Mouse (Mus musculus): ENCODE results near the gene Smndc1. TPM values are rescaled to one million over a fixed set of nuclear protein-coding genes. Genes with fewer than 3 reads are reported as not detected.

The Smndc1 gene
- total RNA-seq, 2 experiments from 2014 or later = 43.2 to 48.2 TPM

GRCm38 (mm10) chr19:53335241-53335640, 55.1 kb downstream of the Smndc1 start:
- DNase-seq = no peak

GRCm38 (mm10) chr19:53333730-53334129, 56.6 kb downstream of the Smndc1 start:
- no peak for DNase-seq

DNA sequence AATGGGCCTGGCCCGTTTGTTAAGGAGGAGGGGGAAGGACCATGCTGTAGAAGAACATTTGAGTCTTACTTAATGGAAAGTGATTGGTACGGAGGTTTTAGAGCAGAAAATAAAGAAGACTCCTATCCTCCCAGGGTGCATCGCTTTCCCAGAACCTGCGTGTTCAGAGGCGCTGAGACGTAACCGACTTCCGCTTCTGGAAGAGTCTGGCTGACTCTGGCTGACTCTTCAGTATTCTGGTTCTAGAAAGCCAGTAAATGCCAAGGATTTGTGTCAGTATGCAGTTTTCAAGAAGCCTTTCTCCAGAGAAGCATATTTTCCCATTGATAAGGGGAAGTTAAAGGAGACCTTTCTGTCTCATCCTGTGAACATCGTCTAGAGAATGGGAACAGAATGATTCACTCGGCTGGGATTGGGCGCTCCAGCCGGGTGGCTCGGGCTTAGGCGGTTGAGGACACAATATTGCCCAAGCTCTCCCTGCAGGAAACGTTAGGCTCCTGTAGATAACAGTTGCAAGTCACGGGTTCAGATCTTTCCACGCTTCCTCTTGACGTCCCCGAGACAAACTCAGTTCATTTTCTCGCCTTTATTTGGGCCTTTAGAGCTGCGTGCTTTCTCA, 58.4 kb downstream of the Smndc1 start:
- no peak for DNase-seq

- peak; percentile 80 for DNase-seq
Measured at GRCm38 (mm10) chr19:53329992-53330381, 60.4 kb downstream of the Smndc1 start.

Other genes with a start within 250 kb of the Smndc1 start
- 10 to 100 TPM; 26.1 to 27.1 TPM for gene Mxi1, start 80.1 kb downstream of the Smndc1 start, total RNA-seq (2021)
- not detected for gene Gm10197, start 18.8 kb downstream of the Smndc1 start, total RNA-seq (2021)
- 10 to 100 TPM; 18.7 to 20.7 TPM for gene Dusp5, start 138.5 kb upstream of the Smndc1 start, total RNA-seq (2021)
- gene Nutf2-ps1, start 198.5 kb upstream of the Smndc1 start, total RNA-seq (2021) = 100 to 1,000 TPM; 124 to 126 TPM
- 10 to 100 TPM; 33.2 to 34.2 TPM for gene Smc3, start 209.8 kb upstream of the Smndc1 start, total RNA-seq (2021)